Mouse (Mus musculus) regulatory T cell (primary cell): ENCODE data around the gene Trim9.

Experiments
- in situ Hi-C: fragments of 300-600 bp; cut with MboI, MseI; formaldehyde crosslinking; loops from one replicate; pipeline ENCODE4 v1.15.1; 2025; ENCODE audit warnings: high pct_unique_total_duplicates

Gene Trim9

DNA sequence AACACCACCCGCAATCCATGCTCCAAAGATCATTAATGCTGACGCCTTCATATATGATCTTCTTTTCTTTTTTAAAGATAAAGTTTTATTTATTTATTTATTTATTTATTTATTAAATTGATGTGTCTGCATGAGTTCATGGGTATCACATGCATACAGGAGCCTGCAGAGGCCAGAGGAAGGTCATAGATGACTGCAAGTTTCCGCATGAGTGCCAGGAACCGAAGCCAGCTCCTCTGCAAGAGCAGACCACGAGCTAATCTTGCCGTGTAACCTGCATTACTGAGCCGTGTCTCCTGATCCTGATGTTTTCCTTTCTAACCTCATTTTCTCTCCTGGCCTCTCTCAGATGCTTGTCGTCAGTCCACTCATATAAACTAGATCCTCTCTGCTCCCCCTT, 133.1 kb downstream of the Trim9 start:
- in situ Hi-C loops = no loop called here

DNA sequence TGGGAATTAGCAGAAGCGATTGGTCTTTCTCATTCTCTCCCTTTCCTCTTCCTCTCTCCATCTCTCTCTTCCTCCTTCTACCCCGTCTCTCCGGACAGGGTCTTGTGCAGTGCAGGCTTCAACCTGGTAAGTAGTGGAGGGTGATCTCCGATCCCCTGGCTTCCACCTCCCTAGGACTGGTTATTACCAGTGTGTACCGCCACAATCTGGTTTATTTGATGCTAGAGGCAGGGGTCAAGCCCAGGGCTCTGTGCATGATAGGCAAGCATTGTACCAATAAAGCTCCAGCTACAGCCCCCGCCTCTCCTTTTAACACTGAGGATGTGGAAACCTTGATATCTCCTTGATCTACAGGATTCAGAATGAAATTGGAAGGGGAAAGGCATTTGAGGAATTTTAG, 133.8 kb downstream of the Trim9 start:
- in situ Hi-C loops = no loop called here

DNA sequence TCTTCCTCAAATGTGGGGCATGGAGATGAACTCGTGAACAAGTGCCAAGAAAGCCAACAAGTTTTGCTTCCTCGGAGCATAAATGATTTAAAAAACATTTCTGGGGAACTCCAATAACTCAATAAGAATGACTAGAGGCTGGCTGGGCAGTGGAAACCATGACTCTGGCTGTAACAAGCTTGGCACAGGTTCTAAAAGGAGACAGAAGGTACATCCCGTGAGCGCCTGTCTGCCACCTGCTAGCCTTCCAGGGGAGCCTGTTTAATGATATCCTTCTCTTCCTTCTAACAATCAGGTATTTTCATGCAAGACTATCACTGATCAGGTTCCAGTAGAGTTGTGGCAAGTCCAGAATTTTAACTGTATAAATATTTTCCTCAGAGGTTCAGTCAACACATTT, 134.9 kb downstream of the Trim9 start:
- in situ Hi-C loops = no loop called here

DNA sequence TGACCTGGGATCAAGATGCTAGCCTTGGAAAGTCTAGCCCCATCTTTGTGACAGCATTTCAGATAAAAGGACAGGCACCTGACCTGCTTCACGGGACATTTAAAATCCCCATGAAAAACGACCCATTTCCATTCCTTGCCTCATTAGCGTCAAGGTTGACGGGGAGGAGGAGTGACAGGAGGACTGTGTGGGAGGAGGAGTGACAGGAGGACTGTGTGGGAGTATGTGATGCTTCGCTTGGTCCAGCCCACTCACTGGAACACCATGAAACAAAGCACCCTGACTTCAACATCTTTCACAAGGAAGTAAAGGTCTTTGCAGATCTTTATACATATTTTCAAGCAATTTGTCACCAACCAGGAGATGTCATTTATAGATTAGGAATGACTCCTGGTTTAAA, 139.2 kb downstream of the Trim9 start:
- in situ Hi-C loops = loop anchor here (10.0 kb wide), 1 partner anchor 407 kb away; no protein-coding TSS in a partner anchor

DNA sequence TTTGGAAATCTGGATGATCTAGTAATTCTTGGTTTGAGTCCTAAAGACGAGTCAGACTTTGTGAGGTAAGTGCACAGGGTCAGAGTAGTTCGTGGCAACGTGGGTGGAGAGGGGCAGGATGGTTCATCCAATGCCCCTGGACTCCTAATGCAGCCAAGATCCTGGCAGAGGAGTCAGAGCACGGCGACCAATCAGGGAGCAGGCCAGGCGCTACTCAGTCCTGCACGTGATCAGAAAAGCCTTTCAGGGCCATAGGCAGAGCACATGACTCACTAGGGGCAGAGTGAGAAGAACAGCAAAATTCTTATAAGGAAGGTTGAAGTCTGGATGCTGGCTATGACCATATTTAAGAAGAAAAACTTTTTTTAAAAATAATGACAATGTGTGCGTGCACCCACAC, 143.0 kb downstream of the Trim9 start:
- in situ Hi-C loops = loop anchor here (10.0 kb wide), 1 partner anchor 410 kb away; no protein-coding TSS in a partner anchor

DNA sequence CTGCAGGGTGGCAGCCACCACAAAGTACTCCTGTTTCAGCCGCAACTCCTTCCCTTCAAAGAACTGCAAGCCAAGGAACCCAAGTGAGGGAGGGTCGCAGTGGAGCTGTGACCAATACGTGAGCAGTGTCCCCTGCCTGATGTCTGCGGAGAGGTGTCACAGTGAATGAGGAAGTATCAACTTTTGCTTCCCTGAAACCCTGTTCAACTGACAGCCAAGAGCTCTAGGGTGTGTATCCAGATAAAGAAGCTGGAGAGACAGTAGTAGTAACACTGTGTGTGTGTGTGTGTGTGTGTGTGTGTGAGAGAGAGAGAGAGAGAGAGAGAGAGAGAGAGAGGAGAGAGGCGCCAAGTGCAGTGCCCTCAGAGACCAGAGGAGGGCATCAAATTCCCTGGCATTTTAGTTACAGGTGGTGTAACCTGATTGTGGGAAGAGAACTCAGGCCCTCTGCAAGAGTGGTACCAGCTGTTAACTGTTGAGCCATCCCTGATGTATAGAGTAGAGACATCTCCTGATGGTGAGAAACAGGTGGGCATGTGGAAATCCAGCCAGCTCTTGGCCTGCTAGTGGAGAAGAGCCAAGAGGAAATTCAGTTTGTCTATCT, 145.4 kb downstream of the Trim9 start:
- in situ Hi-C loops = loop anchor here (10.0 kb wide), 1 partner anchor 413 kb away; no protein-coding TSS in a partner anchor

DNA sequence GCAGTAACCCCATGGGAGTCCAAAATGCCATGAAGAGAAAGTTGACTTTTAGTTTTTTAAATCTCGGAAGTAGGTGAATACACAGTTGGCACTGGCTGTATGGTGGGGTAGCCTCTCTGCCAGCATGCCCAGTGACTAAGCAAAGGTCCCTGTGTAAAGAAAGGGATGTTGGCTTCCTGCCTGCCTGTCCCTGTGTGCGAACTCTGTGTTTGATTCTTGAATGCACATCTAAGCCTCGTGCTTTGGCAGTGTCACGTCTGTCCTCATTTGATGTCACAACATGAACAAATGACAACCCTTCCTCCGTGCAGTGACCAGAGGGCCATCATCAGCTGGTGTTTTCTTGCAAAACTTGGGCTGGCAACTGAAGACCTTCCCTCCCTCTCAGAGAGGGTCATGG, 151.1 kb downstream of the Trim9 start:
- in situ Hi-C loops = no loop called here

DNA sequence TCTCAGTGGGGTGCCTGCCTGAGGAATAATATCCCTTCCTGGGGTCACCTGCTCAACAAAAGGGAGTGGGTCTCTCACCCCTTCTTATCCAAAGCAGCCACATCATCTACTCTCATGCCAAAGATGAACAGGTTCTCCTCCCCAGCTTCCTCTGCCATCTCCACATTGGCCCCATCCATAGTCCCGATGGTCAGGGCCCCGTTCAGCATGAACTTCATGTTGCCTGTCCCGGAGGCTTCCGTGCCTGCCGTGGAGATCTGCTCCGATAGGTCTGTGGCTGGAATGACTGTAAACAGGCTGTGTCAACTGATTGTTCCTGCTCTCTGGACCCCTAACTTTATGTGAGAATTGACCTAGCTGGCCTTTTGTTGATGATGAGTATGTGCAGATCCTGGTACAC, 152.0 kb downstream of the Trim9 start:
- in situ Hi-C loops = no loop called here
